ENCODE assay signal across 29 mouse cellular contexts in the genomic region with DNA sequence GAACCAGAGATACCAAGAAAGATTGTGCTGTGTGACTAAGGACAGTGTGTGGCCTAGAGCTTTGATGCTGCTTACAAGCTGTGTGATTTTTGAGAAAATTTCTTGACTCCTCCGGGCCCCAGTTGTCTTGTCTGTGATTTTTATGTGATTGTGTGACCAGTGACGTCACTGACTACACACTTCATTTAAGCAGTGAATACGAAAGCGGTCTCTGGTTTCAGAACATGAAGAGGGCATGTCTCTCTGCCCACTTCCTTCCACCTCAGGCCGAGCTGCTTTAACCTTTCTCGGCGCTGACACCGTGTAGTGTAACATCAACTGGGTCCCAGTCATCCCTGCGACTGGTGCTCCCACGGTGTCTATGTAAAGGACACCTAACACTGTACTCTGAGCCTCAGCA. TPM values are rescaled to one million over a fixed set of nuclear protein-coding genes. Genes with fewer than 3 reads are reported as not detected.
DNase-seq lines count a peak whose midpoint lies in the region; ATAC-seq lines count a peak whose summit lies in the region.
"Had no signal": no experiment of that assay in that cellular context is flagged by ENCODE, and none has a peak within 500 bp of the region (broad histone marks: within the 10 kb centered on the region; RNA-seq: fewer than 3 reads in every experiment).

No protein-coding gene starts in this region.

- H3K4me1 ChIP-seq in forebrain, embryonic 12.5 days: no peaks in the 10 kb centered on the region
- H3K4me1 ChIP-seq: limb, embryonic 15.5 days; neural tube, embryonic 12.5 days had no signal

- H3K4me3 ChIP-seq in forebrain, embryonic 12.5 days (replicated peaks): no peak overlapping the region
- H3K4me3 ChIP-seq: erythroblast, embryonic 14.5 days; heart, embryonic 13.5 days; hindbrain, embryonic 10.5 days; limb, embryonic 10.5 days; limb, embryonic 15.5 days; liver, embryonic 13.5 days; neural tube, embryonic 12.5 days had no signal

- no peak overlapping the region for H3K4me2 ChIP-seq in forebrain, embryonic 12.5 days
- H3K4me2 ChIP-seq: heart, embryonic 13.5 days; limb, embryonic 15.5 days; liver, embryonic 13.5 days; neural tube, embryonic 12.5 days had no signal

- no peaks in the 10 kb centered on the region for H3K27me3 ChIP-seq in forebrain, embryonic 12.5 days
- H3K27me3 ChIP-seq: heart, embryonic 13.5 days; limb, embryonic 15.5 days; liver, embryonic 13.5 days; neural tube, embryonic 12.5 days had no signal

- H3K36me3 ChIP-seq in forebrain, embryonic 12.5 days (replicated peaks): no peaks in the 10 kb centered on the region
- H3K36me3 ChIP-seq: heart, embryonic 13.5 days; hindbrain, embryonic 10.5 days; limb, embryonic 10.5 days; limb, embryonic 15.5 days; liver, embryonic 13.5 days; neural tube, embryonic 12.5 days had no signal

- no peak overlapping the region for H3K9ac ChIP-seq in forebrain, embryonic 12.5 days
- H3K9ac ChIP-seq: heart, embryonic 13.5 days; limb, embryonic 15.5 days; liver, embryonic 13.5 days; neural tube, embryonic 12.5 days had no signal

- no peak for ATAC-seq in forebrain, embryonic 12.5 days (ENCODE audit: low FRiP score)
- ATAC-seq: hindbrain, embryonic 16.5 days; intestine, embryonic 16.5 days; lung, postnatal 0 days had no signal

- 88% methylated on average over 10 of the region's 10 CpGs for WGBS in forebrain, embryonic 12.5 days

- no peaks in the 10 kb centered on the region for H3K9me3 ChIP-seq in forebrain, embryonic 12.5 days
- H3K9me3 ChIP-seq: hindbrain, embryonic 10.5 days; limb, embryonic 10.5 days; limb, embryonic 15.5 days; liver, embryonic 13.5 days; neural tube, embryonic 12.5 days had no signal

- peak; percentile 72 for DNase-seq in CD4-positive helper T cell, adult 2 months (ENCODE audit: low read depth, low spot score)
- DNase-seq in T-cell, adult 2 months (ENCODE audit: low spot score): peak; percentile 44
- peak; percentile 90 for DNase-seq in induced T-regulatory cell, adult 2 months (ENCODE audit: low read depth)
- peak; percentile 31 for DNase-seq in naive thymus-derived CD4-positive, alpha-beta T cell, adult 2 months (ENCODE audit: low read depth)
- DNase-seq in gastrocnemius, adult 8-10 months (ENCODE audit: low spot score in 2 of 2): no peak
- DNase-seq in thymus, postnatal 36 days: no peak
- DNase-seq in testis, postnatal 10 days (ENCODE audit: low spot score): no peak
- DNase-seq: adrenal gland, adult 2 months; adrenal gland, postnatal 36 days; gastrocnemius, postnatal 25 days; heart, postnatal 14 days; kidney, adult 8-10 months; kidney, postnatal 10 days; layer of hippocampus, postnatal 36 days; liver, embryonic 13.5 days; lung, adult 18-20 months; lung, postnatal 4 days; midbrain, embryonic 14.5 days; right cerebral cortex, postnatal 4 days had no signal

- no peak overlapping the region for H3K27ac ChIP-seq in forebrain, embryonic 12.5 days
- H3K27ac ChIP-seq: heart, embryonic 13.5 days; hindbrain, embryonic 10.5 days; limb, embryonic 10.5 days; limb, embryonic 15.5 days; liver, embryonic 13.5 days; neural tube, embryonic 12.5 days had no signal

RNA-seq across cellular contexts. Expression of a gene that starts 17.7 kb away (rescaled TPM):
- 10 to 100 TPM; 17.6 to 60.4 (median 29.4) TPM for total RNA-seq in gastrocnemius, adult 8-10 months (2022)
- 27.3 and 28.8 TPM in 2 replicates for polyA plus RNA-seq in forebrain, embryonic 12.5 days (2016; fragmentation: Nextera tagmentation; extraction: Ambion mirVana)

Comparison
In these comparisons a context has a peak if more than half of its experiments do, and no peak if none do; other contexts are left out.
1. DNase-seq: peak in CD4-positive helper T cell, adult 2 months (single experiment), T-cell, adult 2 months (single experiment), induced T-regulatory cell, adult 2 months (single experiment) and naive thymus-derived CD4-positive, alpha-beta T cell, adult 2 months (single experiment); none in gastrocnemius, adult 8-10 months (0 of 2), thymus, postnatal 36 days (0 of 2) and testis, postnatal 10 days (single experiment).